ENCODE assay signal across 33 mouse cellular contexts in the genomic region with DNA sequence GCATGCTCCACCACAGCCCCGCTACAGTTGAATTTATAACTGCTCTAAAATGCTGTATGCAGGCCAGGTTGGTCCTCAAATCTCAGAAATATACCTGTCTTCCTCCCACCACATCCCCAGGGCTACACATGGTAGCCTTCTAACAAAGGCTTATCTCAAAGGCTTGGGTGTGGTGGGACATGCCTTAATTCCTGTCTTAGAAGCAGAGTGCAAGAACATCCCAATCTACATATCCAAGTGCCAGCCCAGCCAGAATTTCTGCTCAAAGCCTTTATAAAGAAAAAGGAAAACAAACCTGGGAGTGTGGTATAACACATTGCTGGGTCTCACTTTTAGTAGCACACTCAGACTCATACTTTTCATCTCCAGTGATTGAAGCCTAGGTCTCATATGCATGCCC. TPM values are rescaled to one million over a fixed set of nuclear protein-coding genes. Genes with fewer than 3 reads are reported as not detected.
DNase-seq lines count a peak whose midpoint lies in the region.
"Had no signal": no experiment of that assay in that cellular context is flagged by ENCODE, and none has a peak within 500 bp of the region (broad histone marks: within the 10 kb centered on the region; RNA-seq: fewer than 3 reads in every experiment).

No protein-coding gene starts in this region.

- DNase-seq in heart, adult 11 months = peak; percentile 67
- DNase-seq in heart, adult 9 months (ENCODE audit: low spot score in 2 of 2) = no peak
- DNase-seq in R1 (ENCODE audit: low read depth, low spot score) = peak; percentile 79
- DNase-seq in adrenal gland, adult 2 months = no peak
- no peak for DNase-seq in right cerebral cortex, postnatal 25 days
- DNase-seq: adrenal gland, postnatal 10 days; adrenal gland, postnatal 25 days; B cell, adult 2 months; cerebellum, adult 11 months; cerebellum, adult 18-20 months; cerebellum, adult 8-10 months; cerebellum, adult 9-11 months; cerebellum, postnatal 14 days; cerebellum, postnatal 36 days; embryo, embryonic 11 days had no signal

RNA-seq across cellular contexts. Expression of gene Crxos, which starts 11.8 kb away (rescaled TPM):
- total RNA-seq in adrenal gland, adult 2 months (2021) = not detected
- polyA plus RNA-seq in adrenal gland, adult 2 months (2012; rRNA removed) = 0.04 TPM in 2 replicates
- total RNA-seq: adrenal gland, postnatal 25 days; common myeloid progenitor, adult 5-6 weeks had no signal
- polyA plus RNA-seq: activated CD4-positive, CD25-positive, alpha-beta regulatory T cell, adult 4 months; embryonic facial prominence, embryonic 11.5 days; embryonic facial prominence, embryonic 13.5 days; embryonic facial prominence, embryonic 15.5 days; forebrain, embryonic 10.5 days; forebrain, embryonic 12.5 days; forebrain, embryonic 14.5 days; forebrain, embryonic 16.5 days; G1E; Patski had no signal

RNA-seq across cellular contexts. Expression of gene Crx, which starts 14.5 kb away (rescaled TPM):
- total RNA-seq in adrenal gland, adult 2 months (2021) = not detected
- not detected in 2 replicates for polyA plus RNA-seq in adrenal gland, adult 2 months (2012; rRNA removed)
- total RNA-seq: adrenal gland, adult 18-20 months; adrenal gland, postnatal 10 days; adrenal gland, postnatal 25 days; adrenal gland, postnatal 4 days; CH12.LX; common myeloid progenitor, adult 5-6 weeks had no signal
- polyA plus RNA-seq: activated CD4-positive, CD25-positive, alpha-beta regulatory T cell, adult 4 months; CD4-positive, CD25-positive, alpha-beta regulatory T cell, adult 4 months; embryonic facial prominence, embryonic 13.5 days; erythroblast, embryonic 14.5 days; forebrain, embryonic 12.5 days; forebrain, embryonic 16.5 days; G1E; Patski had no signal

RNA-seq across cellular contexts. Expression of gene Selenow, which starts 28.0 kb away (rescaled TPM):
- 100 to 1,000 TPM; 158 to 238 TPM for total RNA-seq in adrenal gland, adult 2 months (2021)
- 223 and 233 TPM in 2 replicates for polyA plus RNA-seq in adrenal gland, adult 2 months (2012; rRNA removed)

RNA-seq across cellular contexts. Expression of gene Nop53, which starts 51.6 kb away (rescaled TPM):
- 100 to 1,000 TPM; 169 to 171 TPM for total RNA-seq in adrenal gland, adult 2 months (2021)
- polyA plus RNA-seq in adrenal gland, adult 2 months (2012; rRNA removed) = 64.4 and 69.9 TPM in 2 replicates

RNA-seq across cellular contexts. Expression of gene Obox6, which starts 54.8 kb away (rescaled TPM):
- not detected for total RNA-seq in adrenal gland, adult 2 months (2021)
- not detected in 2 replicates for polyA plus RNA-seq in adrenal gland, adult 2 months (2012; rRNA removed)
- total RNA-seq: adrenal gland, adult 18-20 months; adrenal gland, postnatal 10 days; adrenal gland, postnatal 25 days; adrenal gland, postnatal 4 days; CH12.LX; common myeloid progenitor, adult 5-6 weeks had no signal
- polyA plus RNA-seq: activated CD4-positive, CD25-positive, alpha-beta regulatory T cell, adult 4 months; brain, embryonic 14.5 days; CD4-positive, CD25-positive, alpha-beta regulatory T cell, adult 4 months; embryonic facial prominence, embryonic 11.5 days; embryonic facial prominence, embryonic 13.5 days; embryonic facial prominence, embryonic 15.5 days; erythroblast, embryonic 14.5 days; forebrain, embryonic 10.5 days; forebrain, embryonic 12.5 days; forebrain, embryonic 14.5 days; forebrain, embryonic 16.5 days; frontal cortex, adult 2 months; G1E; Patski had no signal

Comparison
In these comparisons a context has a peak if more than half of its experiments do, and no peak if none do; other contexts are left out.
1. DNase-seq: peak in heart, adult 11 months (single experiment) and R1 (single experiment); none in heart, adult 9 months (0 of 2), adrenal gland, adult 2 months (single experiment) and right cerebral cortex, postnatal 25 days (single experiment).